Mouse (Mus musculus) limb, embryonic 12.5 days (tissue): ENCODE results near the gene Map1b. TPM values are rescaled to one million over a fixed set of nuclear protein-coding genes. Genes with fewer than 3 reads are reported as not detected.

Source experiments
- ATAC-seq: fragments of 200-750 bp; cut with Nextera tagmentation; 2 replicates; pipeline ENCODE4 v1.8.0; 2017; ENCODE audit warnings: low read depth, moderate TSS enrichment; ENCODE audit not compliant: insufficient number of reproducible peaks, insufficient read depth, low FRiP score, low TSS enrichment
- H3K27ac ChIP-seq: fragments of 300-500 bp; sonication (generic); 2 replicates; pipeline ENCODE4 v1.5.1; 2016; ENCODE audit warnings: mild to moderate bottlenecking, moderate library complexity
- H3K27me3 ChIP-seq: fragments of 300-500 bp; sonication (generic); 2 replicates; pipeline ENCODE4 v1.6.1; 2016; ENCODE audit warnings: mild to moderate bottlenecking, moderate library complexity
- H3K36me3 ChIP-seq: fragments of 300-500 bp; sonication (generic); 2 replicates; pipeline ENCODE4 v1.6.1; 2016; ENCODE audit warnings: mild to moderate bottlenecking, moderate library complexity
- H3K4me1 ChIP-seq: fragments of 300-500 bp; sonication (generic); replicated peaks from 2 replicates; pipeline ENCODE4 v1.6.1; 2016
- H3K4me2 ChIP-seq: fragments of 300-500 bp; sonication (generic); 2 replicates; pipeline ENCODE4 v1.6.1; 2016; ENCODE audit warnings: mild to moderate bottlenecking, moderate library complexity
- H3K4me3 ChIP-seq: fragments of 300-500 bp; sonication (generic); replicated peaks from 2 replicates; pipeline ENCODE4 v1.5.1; 2016; ENCODE audit warnings: mild to moderate bottlenecking
- H3K9ac ChIP-seq: fragments of 300-500 bp; sonication (generic); replicated peaks from 2 replicates; pipeline ENCODE4 v1.6.1; 2016; ENCODE audit warnings: mild to moderate bottlenecking, moderate library complexity
- H3K9me3 ChIP-seq: fragments of 300-500 bp; sonication (generic); 2 replicates; pipeline ENCODE4 v1.6.1; 2016; ENCODE audit warnings: mild to moderate bottlenecking, moderate library complexity
- WGBS: fragments of 180-500 bp; shearing (Covaris S2); methylation state at CpG from one replicate; pipeline ENCODE4 v1.1.7; 2016; 5-methylcytosine and 5-hydroxymethylcytosine counted together
- polyA plus RNA-seq: library from polyadenylated mRNA; unstranded; fragments of >200 nt; fragmentation: Nextera tagmentation; extraction: Ambion mirVana; gene quantifications from 2 replicates; pipeline ENCODE4 v1.2.1, GENCODE M21; 2016

The Map1b gene
- polyA plus RNA-seq, 1 experiment from 2014 or later: 137 TPM

DNA sequence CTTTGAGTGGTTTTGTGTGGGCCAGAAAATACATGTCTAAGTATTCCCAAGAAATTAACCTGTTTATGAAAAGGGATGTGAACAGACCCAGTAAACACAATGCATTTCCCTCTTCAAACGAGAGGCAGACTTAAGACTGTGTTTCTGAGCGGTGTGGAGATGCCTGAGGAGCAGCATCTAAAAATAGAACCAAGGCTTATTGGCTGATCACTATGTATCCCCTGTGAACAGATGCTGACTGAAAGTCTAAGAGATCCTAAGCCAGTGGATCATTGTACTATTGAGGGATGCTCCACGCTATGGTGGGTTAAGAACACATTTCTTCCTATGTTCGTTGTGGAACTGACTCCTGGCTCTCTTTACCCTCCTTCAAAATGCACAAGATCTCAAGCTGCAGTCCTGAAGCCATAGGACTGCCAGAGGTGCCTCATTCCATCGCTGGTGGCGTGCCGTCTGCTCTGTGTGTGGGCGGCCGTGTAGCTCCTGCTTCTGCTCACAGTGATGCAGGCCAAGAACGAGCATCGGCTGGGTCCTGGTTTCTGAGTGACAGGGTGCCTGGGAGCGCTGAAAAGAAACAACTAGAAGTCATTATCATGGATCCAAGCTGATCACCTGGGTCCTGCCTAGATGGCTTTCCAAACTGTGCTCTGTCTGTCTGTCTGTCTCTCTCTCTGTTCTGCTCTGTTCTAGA, 34.5 kb upstream of the Map1b start:
- H3K27me3 ChIP-seq: no peaks in the 10 kb centered on the region
- no peaks in the 10 kb centered on the region for H3K9me3 ChIP-seq
- peaks cover 15% of the 10 kb centered on the region for H3K4me1 ChIP-seq
- H3K27ac ChIP-seq: no peak overlapping the region
- 47% methylated on average over 12 of the region's 12 CpGs for WGBS
- no peak for ATAC-seq
- H3K36me3 ChIP-seq: no peaks in the 10 kb centered on the region
- no peak overlapping the region for H3K9ac ChIP-seq
- no peak overlapping the region for H3K4me3 ChIP-seq
- no peak overlapping the region for H3K4me2 ChIP-seq

DNA sequence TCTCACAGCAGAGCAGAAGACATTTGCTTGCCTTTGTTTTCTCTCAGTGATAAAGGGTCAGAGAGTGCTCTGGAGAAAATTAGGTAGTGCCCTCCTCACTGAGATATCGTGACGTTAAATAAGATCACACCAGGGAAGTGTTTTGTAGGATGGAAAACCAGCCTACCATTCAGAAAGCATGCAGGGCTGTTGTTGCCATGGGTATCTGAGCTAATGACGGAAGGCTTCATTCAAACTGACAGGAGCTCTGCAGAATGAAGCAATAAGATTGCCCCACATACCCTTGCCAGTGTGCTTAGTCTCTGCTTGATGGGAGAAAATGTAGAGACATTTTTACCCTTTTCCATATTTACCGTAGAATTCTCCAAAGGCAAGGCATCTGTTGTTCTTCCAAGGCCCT, 33.7 kb upstream of the Map1b start:
- no peak overlapping the region for H3K4me2 ChIP-seq
- peaks cover 15% of the 10 kb centered on the region for H3K4me1 ChIP-seq
- H3K9me3 ChIP-seq: no peaks in the 10 kb centered on the region
- no peaks in the 10 kb centered on the region for H3K27me3 ChIP-seq
- 86% methylated on average over 4 of the region's 4 CpGs for WGBS
- ATAC-seq: no peak
- H3K9ac ChIP-seq: no peak overlapping the region
- no peaks in the 10 kb centered on the region for H3K36me3 ChIP-seq
- no peak overlapping the region for H3K27ac ChIP-seq
- no peak overlapping the region for H3K4me3 ChIP-seq

- no peak overlapping the region for H3K27ac ChIP-seq
- 43% methylated on average over 9 of the region's 9 CpGs for WGBS
- H3K4me2 ChIP-seq: no peak overlapping the region
- no peak for ATAC-seq
- H3K9ac ChIP-seq: no peak overlapping the region
- H3K4me3 ChIP-seq: no peak overlapping the region
- no peaks in the 10 kb centered on the region for H3K9me3 ChIP-seq
- no peaks in the 10 kb centered on the region for H3K36me3 ChIP-seq
- no peaks in the 10 kb centered on the region for H3K27me3 ChIP-seq
- peaks cover 15% of the 10 kb centered on the region for H3K4me1 ChIP-seq
These were observed 33.2 kb upstream of the Map1b start for GRCm38 (mm10) chr13:99549584-99549983.

GRCm38 (mm10) chr13:99546832-99547231, 30.5 kb upstream of the Map1b start:
- no peaks in the 10 kb centered on the region for H3K27me3 ChIP-seq
- no peak overlapping the region for H3K4me2 ChIP-seq
- H3K27ac ChIP-seq: no peak overlapping the region
- H3K4me3 ChIP-seq: no peak overlapping the region
- 69% methylated on average over 5 of the region's 5 CpGs for WGBS
- no peak for ATAC-seq
- H3K4me1 ChIP-seq: peaks cover 22% of the 10 kb centered on the region
- no peaks in the 10 kb centered on the region for H3K9me3 ChIP-seq
- H3K36me3 ChIP-seq: no peaks in the 10 kb centered on the region
- H3K9ac ChIP-seq: no peak overlapping the region

DNA sequence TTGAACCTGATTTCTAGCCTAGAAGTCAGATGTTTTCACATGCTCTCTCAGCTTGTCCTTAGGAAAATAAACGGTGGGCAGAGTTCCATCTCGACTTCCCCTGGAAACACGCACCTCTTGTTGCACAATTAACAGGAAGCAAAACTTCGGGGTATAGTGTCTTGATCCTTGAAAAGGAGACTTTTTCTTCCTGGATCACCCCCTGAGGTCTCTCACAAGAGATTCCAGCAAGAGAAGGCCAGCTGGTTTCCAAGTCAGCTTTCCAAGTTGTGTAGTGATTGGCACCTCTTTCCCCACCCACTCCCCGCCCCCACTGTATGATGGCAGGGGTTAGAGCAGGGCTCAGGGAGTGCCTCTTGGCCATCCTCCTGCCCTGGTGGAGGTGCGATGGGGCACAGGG, 28.9 kb upstream of the Map1b start:
- WGBS: 70% methylated on average over 6 of the region's 6 CpGs
- Histone ChIP-seq H3K4me3 (no peak overlapping the region), H3K9me3 (no peaks in the 10 kb centered on the region), H3K27me3 (no peaks in the 10 kb centered on the region), H3K4me2 (no peak overlapping the region), H3K9ac (no peak overlapping the region), H3K27ac (no peak overlapping the region), H3K36me3 (no peaks in the 10 kb centered on the region), H3K4me1 (peaks cover 24% of the 10 kb centered on the region)
- ATAC-seq: no peak

DNA sequence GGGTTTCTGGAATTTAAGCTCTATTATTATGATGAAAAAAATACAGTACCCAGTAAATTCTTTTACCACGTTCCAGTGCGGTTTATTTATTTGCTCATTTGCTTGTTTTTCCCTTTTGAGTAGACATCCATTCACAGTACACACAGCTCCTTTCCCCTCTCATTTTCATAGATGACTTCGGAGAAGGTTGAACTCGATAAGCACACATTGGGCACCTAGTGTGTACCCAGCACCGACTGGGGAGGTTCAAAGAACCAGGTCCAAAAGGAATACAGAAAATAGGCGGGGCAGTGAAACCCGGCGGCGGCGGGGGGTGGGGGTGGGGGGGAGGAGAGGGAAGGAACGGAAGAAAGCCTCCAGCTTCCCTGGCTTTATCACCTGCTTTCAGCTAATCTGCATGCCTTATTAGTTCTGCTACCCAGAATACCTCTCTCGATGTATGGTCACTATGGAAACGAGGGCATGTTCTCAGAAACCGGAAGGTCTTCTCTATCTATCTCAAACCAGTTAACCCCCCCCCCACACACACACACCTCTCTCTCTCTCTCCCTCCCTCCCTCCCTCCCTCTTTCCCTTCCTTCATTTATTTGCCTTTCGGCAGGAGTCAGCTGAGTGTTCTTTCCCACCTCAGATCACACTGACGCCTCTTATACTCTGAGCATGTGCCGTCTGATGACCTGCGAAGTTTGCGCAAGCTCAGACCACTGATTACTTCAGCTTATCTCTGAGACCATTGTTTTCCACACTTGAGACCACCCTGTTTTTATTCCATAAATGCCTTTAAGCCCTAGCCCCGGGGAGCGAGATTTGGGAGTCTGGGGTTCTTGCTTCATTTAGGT, 25.3 kb upstream of the Map1b start:
- WGBS: 41% methylated on average over 21 of the region's 21 CpGs
- H3K27ac ChIP-seq: peak overlapping the region; percentile 62
- H3K9me3 ChIP-seq: no peaks in the 10 kb centered on the region
- peak; percentile 36; the same call in 1 of the 2 replicates for ATAC-seq
- H3K4me2 ChIP-seq: peak overlapping the region; percentile 44
- no peaks in the 10 kb centered on the region for H3K36me3 ChIP-seq
- H3K4me3 ChIP-seq: no peak overlapping the region
- H3K27me3 ChIP-seq: no peaks in the 10 kb centered on the region; the same call in 1 of the 2 replicates
- H3K9ac ChIP-seq: no peak overlapping the region
- H3K4me1 ChIP-seq: peaks cover 25% of the 10 kb centered on the region

DNA sequence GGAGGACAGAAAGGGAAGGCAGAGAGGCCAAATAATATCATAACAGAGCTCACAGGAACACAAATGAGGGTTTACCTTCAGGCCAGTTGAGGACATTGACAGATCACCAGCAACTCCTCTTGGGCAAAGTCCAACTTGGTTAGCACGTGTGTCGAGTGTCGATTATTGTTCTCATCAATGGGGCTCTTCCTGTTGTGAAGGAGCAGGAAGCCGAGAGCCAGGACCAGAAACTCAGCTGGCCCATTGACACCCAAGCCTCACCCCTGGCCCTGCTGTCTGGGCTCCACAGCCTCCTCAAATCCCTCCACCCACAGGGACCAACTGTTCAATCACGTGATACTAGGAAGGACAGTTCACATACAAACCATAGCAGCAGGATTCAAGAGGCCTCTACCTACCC, 22.9 kb upstream of the Map1b start:
- 84% methylated on average over 5 of the region's 5 CpGs for WGBS
- Histone ChIP-seq H3K4me2 (no peak overlapping the region), H3K27ac (no peak overlapping the region), H3K4me1 (peaks cover 25% of the 10 kb centered on the region), H3K36me3 (no peaks in the 10 kb centered on the region), H3K4me3 (no peak overlapping the region), H3K27me3 (no peaks in the 10 kb centered on the region; the same call in 1 of the 2 replicates), H3K9me3 (no peaks in the 10 kb centered on the region), H3K9ac (no peak overlapping the region)
- no peak for ATAC-seq

- no peak overlapping the region for H3K4me3 ChIP-seq
- no peak overlapping the region for H3K27ac ChIP-seq
- 96% methylated on average over 11 of the region's 11 CpGs for WGBS
- no peak overlapping the region for H3K9ac ChIP-seq
- H3K4me2 ChIP-seq: no peak overlapping the region
- H3K36me3 ChIP-seq: no peaks in the 10 kb centered on the region
- H3K4me1 ChIP-seq: peaks cover 25% of the 10 kb centered on the region
- H3K27me3 ChIP-seq: no peaks in the 10 kb centered on the region; the same call in 1 of the 2 replicates
- ATAC-seq: no peak
- no peaks in the 10 kb centered on the region for H3K9me3 ChIP-seq
These were observed 22.5 kb upstream of the Map1b start for GRCm38 (mm10) chr13:99538851-99539250.

- Histone ChIP-seq H3K9me3 (no peaks in the 10 kb centered on the region), H3K36me3 (no peaks in the 10 kb centered on the region), H3K9ac (no peak overlapping the region), H3K27me3 (no peaks in the 10 kb centered on the region; the same call in 1 of the 2 replicates), H3K4me1 (peaks cover 25% of the 10 kb centered on the region), H3K4me2 (peak overlapping the region; percentile 33; the same call in 1 of the 2 replicates), H3K4me3 (no peak overlapping the region), H3K27ac (peak overlapping the region; percentile 72)
- ATAC-seq: peak; percentile 17; the same call in 1 of the 2 replicates
- WGBS: 5% methylated on average over 8 of the region's 8 CpGs
These were observed 21.7 kb upstream of the Map1b start for GRCm38 (mm10) chr13:99537908-99538513.

DNA sequence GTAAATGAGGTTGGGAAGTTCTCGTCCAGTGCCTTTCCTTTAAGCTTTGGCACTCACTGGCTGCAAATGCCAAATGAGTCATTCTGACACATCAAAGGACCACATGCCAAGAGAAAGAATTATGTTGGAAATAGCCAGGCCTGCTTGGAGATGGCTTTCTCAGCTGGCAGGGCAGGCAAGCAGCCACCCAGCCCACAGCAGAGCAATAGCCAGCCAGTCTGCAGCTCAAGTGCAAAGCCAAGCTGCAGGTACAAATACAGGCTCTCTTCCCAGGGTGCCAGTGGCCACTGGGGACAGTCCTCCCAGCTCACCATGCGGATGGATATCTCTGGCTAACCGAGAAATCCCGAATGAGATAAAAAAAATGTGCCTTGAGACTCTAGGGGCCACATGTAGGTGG, 12.1 kb upstream of the Map1b start:
- Histone ChIP-seq H3K4me3 (no peak overlapping the region), H3K9me3 (no peaks in the 10 kb centered on the region), H3K36me3 (no peaks in the 10 kb centered on the region), H3K9ac (no peak overlapping the region), H3K27ac (no peak overlapping the region), H3K4me2 (no peak overlapping the region), H3K4me1 (no peaks in the 10 kb centered on the region), H3K27me3 (no peaks in the 10 kb centered on the region)
- no peak for ATAC-seq
- WGBS: 67% methylated on average over 4 of the region's 4 CpGs

- ATAC-seq: no peak
- Histone ChIP-seq H3K9ac (no peak overlapping the region), H3K27ac (no peak overlapping the region), H3K4me1 (no peaks in the 10 kb centered on the region), H3K4me2 (no peak overlapping the region), H3K36me3 (no peaks in the 10 kb centered on the region), H3K27me3 (no peaks in the 10 kb centered on the region), H3K9me3 (no peaks in the 10 kb centered on the region), H3K4me3 (no peak overlapping the region)
These were observed 11.6 kb upstream of the Map1b start for GRCm38 (mm10) chr13:99527936-99528335.
